Mouse (Mus musculus): ENCODE data around the gene Suds3.

Gene Suds3

GRCm38 (mm10) chr5:117115836-117116366 lies at the start of gene Suds3:
TSS of gene Suds3 (minus strand) at chr5:117116113.
- DNase-seq: peak; percentile 100

DNA sequence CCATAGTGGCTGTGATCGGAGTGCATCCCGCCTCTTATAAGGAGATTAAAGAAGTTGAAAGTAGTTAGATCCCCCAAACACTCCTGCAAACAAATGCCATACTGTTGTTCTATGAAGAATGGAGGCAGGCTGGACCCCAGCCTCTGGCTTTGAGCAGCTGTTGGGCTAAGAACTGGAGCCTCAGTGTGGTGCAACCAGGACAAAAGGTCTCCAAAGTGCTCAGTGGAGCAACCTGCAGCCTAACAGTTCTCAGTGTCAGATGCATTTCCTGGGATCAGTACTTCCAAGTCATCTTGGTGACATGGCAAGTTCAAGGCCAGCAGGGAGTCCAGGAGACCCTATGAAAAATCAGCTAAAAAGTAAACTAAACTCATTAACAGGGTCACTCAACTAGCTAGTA lies 49.0 kb upstream of the Suds3 start:
- no peak for DNase-seq

DNA sequence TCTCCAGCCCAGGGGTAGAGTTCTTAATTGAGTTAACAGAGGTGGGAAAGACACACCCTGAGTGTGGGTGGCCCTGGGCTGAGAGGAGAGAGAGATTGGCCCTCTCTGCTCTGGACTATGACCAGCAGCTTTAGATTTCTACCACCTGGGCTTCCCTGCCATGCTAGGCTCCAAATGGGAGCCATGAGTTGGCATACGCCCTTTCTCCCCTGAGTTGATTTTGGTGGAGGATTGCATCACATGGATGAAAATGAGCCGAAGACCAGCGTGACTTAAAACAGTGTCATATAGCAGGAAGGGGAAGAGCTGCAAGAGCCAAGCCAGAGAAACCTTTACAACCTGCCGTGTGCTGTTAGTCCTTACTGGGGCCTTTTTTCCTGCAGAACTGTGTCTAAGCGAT lies 48.6 kb upstream of the Suds3 start:
- DNase-seq: no peak

GRCm38 (mm10) chr5:117163790-117164189 lies 47.9 kb upstream of the Suds3 start:
- no peak for DNase-seq

GRCm38 (mm10) chr5:117160499-117160898 lies 44.6 kb upstream of the Suds3 start:
- DNase-seq: peak; percentile 13

DNA sequence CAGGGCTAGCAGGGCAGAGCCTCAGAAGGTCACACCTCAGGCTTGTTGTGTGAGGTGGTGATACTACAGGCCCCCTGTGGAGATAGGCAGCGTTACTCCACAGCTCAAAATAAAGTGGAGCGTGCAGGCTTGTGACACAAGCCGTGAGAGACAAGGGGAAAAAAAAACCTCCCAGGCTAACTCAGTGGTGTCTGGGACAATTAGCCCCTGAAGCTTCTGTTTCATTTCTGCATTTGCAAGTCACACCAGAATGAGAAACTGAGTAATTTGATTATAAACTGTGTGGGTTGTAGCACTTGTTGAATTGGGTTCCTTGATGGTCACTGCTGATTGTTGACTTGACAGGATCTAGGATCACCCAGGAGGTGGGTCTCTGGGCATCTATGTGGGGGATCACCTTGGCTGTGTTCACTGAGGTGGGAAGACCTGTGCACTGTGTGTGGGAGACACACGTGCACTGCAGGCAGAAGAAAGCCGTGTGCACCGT lies 43.9 kb upstream of the Suds3 start:
- no peak for DNase-seq

DNA sequence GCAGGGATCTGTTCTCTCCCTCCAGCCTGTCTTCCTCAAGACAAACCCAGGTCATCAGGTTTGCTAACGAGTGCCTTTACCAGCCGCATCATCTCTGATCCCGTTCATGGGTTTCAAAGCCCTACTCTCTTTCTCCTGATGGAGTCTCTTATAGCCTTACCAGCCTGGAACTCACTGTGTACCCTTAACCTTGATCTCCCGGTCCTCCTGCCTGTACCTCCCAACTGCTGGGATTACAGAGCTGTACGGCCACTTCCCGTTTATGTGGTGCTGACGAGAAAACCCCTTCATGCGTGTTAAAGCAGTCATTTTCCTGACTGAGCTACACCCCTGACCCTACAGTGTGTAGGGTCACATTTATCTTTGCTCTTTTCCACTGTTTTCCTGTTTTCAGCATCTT lies 43.4 kb upstream of the Suds3 start:
- no peak for DNase-seq

DNA sequence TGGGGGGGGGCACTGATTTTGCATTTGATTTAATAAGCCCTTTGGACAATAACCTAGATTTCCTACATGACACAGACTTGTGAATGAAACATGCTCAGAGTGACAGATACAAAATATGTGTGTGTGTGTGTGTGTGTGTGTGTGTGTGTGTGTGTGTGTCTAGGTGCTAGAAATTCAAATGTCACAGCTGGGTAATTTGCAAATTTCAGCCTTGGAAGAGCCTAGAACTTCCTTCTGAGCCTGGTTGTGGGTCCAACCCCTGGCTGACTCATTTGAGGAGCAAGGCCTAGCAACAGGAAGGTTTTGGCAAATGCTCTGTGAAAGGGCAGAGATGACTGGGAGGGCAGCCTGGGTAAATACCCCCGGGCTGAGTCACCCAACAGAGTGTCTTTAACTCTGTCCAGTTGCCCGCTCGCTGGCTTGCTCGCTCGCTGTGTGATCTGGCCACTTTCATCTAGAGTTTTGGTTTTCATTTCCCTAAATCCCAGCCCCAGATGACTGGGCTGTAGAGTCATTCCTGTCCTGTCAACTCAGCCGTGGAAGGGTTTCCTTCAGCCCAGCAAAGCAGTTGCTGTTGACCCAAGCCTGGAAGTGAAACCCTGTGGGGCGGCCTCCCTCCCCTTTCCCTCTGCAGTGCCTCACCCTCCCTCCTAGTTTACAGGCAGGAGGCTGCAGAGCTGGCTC lies 42.6 kb upstream of the Suds3 start:
- DNase-seq: peak; percentile 27

GRCm38 (mm10) chr5:117153527-117154091 lies 37.7 kb upstream of the Suds3 start:
- DNase-seq: peak; percentile 37

DNA sequence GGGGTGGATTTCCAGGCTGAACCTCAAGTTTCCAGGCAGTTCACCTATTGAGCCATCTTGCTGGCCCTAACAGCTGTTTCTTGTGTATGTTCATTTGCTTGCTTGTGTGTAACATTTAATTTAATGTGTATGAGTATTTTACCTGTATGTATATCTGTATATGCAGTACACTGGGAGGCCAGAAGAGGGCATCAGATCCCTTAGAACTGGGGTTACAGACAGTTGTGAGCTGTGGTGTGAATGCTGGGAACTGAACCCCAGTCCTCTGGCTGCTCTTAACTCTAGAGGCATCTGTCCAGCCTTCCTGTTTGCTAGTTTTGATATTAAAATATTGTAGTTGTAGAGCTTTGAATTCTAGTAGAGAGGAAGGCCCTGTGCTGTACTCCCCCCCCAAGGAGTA lies 37.0 kb upstream of the Suds3 start:
- DNase-seq: no peak

DNA sequence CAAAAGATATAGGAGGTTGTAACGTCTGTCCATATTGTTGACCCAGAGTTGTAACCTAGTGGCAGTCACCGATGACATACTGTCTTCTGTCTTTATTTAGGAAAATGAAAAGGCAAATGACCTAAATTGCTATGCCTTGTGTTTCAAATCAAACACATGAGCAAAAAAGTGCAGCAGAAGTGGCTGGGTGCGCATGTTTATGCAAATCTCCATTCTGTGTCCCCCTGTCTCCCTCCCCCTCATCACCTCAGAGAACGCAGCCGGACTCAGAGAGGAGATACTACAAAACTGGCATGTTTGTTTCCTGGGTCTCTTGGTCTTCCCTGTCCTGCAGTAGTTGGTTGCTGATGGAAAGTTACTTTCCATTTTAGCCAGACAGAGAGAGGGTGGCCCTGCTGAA lies 34.2 kb upstream of the Suds3 start:
- DNase-seq: no peak

DNA sequence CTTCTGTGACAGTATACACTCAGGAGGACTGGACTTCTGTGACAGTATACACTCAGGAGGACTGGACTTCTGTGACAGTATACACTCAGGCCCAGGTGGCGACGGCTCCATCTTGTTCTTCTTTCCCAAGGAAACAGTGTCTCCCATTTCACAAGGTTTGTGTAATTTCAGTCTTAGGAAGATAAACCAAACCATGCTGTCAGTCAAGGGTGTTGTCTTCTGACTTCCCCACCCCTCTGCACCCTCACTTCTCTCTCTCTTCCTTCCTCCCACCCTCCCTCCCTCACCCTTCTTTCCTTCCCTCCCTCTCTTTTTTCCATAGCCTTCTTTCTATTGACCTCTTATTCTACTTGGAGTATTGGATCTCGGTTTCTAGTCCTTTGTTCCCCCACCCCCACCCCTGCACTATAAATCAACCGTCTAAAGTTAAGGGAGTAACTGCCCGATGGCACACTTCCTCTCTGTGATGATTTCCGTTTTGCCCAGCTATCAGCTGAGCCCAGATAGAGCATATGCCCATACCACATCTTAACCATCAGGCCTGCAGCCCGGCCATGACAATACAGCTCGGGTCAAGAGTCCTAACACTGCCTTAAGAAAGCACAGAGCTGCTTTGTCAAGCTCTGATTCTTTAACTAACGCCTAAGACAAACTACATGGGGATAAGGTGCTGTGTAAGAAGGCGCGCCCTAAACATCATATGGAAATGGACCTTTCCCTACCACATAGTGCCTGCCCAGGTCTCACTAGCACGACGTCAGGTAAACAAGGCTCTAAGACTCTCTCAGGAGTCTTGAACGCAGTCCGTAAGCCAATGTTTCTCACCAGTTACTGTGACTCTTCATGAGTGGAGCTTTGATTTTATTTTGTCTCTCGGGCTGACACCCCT lies 33.4 kb upstream of the Suds3 start:
- no peak for DNase-seq

- DNase-seq: no peak
Observed at GRCm38 (mm10) chr5:117147187-117148095, 31.5 kb upstream of the Suds3 start.

DNA sequence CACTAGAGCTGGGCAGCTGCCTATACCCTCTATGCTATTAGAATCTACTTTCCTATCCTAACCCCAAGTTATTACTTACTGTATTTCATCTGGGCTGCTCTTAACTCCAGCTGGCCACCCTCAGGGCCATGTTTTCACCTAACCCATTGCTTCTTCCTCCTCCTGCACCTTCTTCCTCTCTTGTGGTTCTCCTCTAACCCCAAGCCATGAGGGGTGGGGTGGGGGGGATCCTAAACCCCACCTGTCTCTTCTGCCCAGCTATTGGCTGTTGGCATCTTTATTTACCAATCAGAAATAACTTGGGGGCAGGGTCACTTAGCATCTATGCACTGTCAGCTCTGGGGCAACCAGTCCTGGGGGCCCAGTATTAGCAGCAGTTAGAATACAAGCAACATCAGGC lies 30.3 kb upstream of the Suds3 start:
- no peak for DNase-seq

- DNase-seq: peak; percentile 17
Observed at GRCm38 (mm10) chr5:117143721-117144135, 27.8 kb upstream of the Suds3 start.

- no peak for DNase-seq
Observed at GRCm38 (mm10) chr5:117140374-117140773, 24.5 kb upstream of the Suds3 start.

GRCm38 (mm10) chr5:117139822-117140221 lies 23.9 kb upstream of the Suds3 start:
- DNase-seq: no peak

- no peak for DNase-seq
Observed at GRCm38 (mm10) chr5:117138295-117138988, 22.5 kb upstream of the Suds3 start.

DNA sequence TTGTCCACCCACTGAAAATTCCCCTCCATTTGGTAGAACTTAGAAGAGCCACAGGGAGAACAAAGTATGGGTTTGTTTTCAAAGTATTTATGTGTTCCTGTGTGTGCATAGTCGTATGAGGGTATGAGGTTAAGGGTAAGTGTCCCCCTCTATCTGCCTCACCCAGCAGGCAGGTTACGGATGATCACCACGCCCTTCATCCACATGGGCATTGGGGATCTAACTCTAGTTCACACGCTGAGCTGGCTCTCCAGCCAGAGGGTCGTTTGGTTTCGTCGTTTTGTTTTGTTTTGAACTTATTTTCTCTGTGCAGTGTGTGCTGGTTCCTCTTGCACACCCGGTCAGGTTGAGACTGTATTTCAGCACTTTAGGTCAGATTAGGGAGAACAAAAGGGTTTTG lies 21.7 kb upstream of the Suds3 start:
- no peak for DNase-seq

- peak; percentile 9 for DNase-seq
Observed at GRCm38 (mm10) chr5:117137011-117137410, 21.1 kb upstream of the Suds3 start.

GRCm38 (mm10) chr5:117136570-117136969 lies 20.7 kb upstream of the Suds3 start:
- no peak for DNase-seq

DNA sequence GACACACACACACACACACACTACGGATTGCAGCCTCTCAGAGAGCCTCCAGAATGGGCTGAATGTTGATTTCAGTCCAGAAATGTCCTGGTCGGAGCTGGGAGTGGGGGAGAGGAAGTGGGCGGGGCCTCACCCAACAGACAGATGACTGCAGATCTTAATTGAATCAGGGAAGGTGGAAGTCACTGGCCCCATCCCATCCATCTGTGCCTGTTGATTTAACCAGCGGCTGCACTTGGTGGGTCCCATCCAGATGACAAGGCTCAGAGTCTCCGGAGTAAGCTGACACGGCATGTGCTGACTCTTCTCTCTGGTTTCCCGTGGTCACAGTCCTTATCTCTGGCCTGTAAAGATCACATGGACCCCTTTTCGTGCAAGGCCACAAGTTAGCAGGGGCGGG lies 20.0 kb upstream of the Suds3 start:
- no peak for DNase-seq

Data from kidney, adult 18-20 months (tissue).